Mouse (Mus musculus) ES-E14 (cell line): Measurements from ENCODE around the gene Imp4.

ENCODE experiments used
- CHD2 ChIP-seq: IDR thresholded peaks from 2 replicates; pipeline ENCODE4 v1.6.1; 2014; ENCODE audit warnings: mild to moderate bottlenecking, low read depth, low read length, inconsistent platforms
- HCFC1 ChIP-seq: IDR thresholded peaks from 2 replicates; pipeline ENCODE4 v1.6.1; 2012; ENCODE audit warnings: low read length, inconsistent platforms, borderline replicate concordance; ENCODE audit not compliant: insufficient read depth
- MAFK ChIP-seq: IDR thresholded peaks from 2 replicates; pipeline ENCODE4 v1.6.1; 2014; ENCODE audit warnings: mild to moderate bottlenecking, low read depth, low read length, inconsistent platforms; ENCODE audit not compliant: insufficient read depth
- ZNF384 ChIP-seq: IDR thresholded peaks from 2 replicates; pipeline ENCODE4 v1.6.1; 2012; ENCODE audit warnings: low read depth, low read length, inconsistent platforms

DNA sequence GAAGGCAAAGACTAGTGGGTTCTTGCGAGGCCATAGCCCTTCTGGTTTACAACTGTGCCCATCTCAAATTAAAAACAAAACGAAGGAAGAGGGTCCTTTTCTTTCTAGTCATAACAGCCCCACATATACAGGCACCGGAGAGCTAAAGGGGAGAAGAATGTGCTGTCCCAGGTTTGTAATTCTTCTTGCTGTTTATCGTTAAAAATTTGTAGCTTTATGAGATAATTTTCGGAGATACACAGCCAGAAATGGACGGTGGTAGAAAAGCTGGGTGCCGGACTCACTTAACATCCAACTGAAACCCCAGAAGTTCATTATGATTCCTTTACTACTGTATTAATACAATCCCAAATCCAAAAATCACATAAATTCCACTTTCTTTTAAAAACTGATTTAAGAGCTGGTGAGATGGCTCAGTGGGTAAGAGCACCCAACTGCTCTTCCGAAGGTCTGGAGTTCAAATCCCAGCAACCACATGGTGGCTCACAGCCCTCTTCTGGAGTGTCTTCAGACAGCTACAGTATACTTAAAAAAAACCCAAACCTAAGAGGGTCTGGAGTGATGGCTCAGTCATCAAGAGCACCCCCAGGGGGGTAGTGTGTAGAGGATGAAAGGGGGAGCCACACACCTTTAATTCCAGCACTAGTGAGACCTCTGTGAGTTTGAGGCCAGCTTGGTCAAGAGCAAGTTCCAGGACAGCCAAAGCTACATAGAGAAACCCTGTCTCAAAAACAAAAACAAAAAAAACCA, 4.1 kb upstream of the Imp4 start:
- TF ChIP-seq CHD2 (no peak), HCFC1 (no peak), ZNF384 (no peak), MAFK (no peak)
